Mouse (Mus musculus) cerebellum, adult 8-10 months (tissue): ENCODE data around the gene Glt6d1.
A peak's percentile ranks its signal among the peaks of the same experiment; 100 is the strongest.
"Not testable (repeated sequence)": the region's sequence is repeated elsewhere in the genome, so short reads cannot be mapped to it uniquely, and the experiment has no call there.

ENCODE experiments used
- DNase-seq: peaks from one replicate; pipeline ENCODE4 v3.0.0; 2022

The Glt6d1 gene

DNA sequence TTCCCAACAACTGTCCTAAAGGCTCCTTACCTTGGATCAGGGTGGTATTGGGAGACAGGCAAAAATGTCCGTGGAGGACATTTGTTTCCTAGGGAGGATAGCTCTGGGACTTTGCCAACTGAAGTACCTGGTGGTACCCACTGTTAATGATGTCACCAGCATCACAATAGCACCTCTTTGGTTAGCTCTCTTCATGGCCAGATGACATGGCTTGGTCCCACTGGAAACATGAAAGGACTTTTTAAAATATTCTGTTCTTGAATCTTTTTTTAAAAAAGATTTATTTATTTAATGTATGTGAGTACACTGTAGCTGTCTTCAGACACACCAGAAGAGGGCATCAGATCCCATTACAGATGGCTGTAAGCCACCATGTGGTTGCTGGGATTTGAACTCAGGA is at the start of gene Glt6d1:
TSS of gene Glt6d1 (minus strand) at position 101 of the 400 bp plus-strand sequence.
- not testable (repeated sequence) for DNase-seq

DNA sequence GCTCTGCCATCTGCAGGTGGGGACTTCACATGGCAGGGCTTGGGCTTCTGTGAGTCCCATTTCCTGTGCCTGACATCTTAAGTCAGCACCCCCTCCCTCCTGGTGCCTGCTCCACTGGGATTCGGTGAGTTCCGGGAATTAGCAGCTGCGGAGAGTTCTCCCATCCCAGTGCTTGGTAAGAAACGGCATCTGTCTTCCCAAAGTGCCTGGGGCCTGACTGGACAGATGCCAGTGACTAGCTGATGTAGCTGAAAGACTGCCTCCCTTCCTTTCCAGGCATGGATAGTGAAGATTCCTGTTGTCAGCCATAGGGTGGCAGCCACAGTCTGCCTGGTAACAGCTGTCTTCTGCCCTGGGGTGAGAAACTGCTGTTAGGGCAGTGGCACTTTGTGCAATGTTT is 49.8 kb upstream of the Glt6d1 start:
- peak; percentile 48 for DNase-seq

DNA sequence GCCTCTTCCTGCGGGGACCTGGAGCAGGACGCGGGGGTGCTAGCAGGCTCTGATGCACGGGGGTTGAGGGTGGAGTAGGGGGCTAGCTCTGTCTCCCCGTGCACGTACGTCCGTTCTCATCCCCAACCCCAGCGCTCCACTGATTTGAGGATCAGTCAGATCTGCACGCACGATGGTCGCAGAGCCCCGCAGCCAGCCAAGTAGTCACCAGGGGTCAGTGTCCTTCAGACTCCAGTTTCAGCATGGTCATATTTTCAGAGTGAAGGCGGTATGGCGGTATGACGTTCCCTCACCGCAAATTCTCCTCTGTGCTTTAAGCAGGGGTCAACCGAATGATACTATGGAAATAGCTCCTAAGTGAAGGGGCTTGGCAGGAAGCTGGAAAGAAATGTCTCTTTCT is 48.6 kb upstream of the Glt6d1 start:
- DNase-seq: no peak

DNA sequence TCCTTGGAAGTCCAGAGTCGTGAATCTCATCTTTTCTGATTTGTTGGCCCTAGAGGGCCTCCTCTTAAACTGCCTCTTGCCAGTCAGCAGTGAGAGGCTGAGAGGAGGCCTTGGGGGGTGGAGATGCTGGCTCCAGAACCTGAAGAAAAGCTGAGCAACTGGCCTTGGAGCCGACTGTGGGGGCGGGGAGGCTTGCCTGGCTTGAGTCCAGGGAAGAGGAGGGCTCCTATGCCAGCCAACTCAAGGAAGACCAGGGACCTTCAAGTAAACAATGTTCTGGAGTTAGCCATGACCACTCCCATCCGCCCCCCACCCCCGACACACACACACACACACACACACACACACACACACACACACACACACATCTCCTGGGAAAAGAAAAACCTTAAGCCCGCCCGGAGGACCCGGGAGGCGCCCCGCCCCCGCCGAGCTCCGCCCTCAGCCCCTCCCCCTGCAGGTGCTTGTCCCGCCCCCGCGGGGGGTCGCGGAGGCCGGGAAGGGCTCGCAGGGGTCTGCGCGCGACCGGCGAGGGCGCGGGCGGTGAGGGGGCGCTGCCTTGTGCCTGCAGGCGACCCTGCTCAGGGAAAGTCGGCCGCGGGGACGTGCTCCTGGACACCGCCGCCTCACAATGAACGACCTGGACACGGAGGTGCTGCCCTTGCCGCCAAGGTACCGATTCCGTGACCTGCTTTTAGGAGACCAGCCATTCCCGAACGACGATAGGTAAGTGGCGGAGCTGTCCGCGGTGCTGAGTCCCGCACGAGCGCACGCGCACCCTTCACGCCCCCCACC is 47.9 kb upstream of the Glt6d1 start, which contains the start of gene Kcnt1:
TSS of gene Kcnt1 (plus strand) at position 398 of the 795 bp plus-strand sequence.
- DNase-seq: peak; percentile 61

DNA sequence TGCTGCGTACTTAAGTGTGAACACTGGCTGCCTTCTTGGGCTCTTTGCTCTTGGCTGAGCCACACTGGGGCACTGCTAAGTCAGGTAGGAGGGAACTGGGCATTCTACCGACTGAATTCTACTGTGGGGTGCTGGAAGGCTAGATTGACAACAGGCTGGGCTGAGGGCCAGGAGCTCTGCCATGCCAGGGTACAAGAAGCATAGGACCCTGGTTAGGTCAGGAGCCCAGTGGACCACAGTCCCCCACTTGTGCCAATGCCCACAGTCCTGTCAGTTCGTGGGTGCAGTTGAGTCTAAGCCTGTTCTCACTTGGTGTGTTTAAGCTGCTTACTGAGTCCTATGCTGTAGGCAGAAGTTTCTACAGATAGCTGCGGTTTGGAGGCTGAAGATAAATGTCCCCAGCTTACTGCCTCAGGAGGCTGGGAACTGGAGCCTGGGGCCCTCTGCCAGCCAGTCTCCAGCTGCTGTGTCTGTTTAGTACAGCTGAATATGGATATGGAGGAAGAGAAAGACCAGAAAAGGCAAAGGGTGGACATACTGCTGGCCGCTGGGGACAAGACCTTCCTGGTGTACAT is 47.1 kb upstream of the Glt6d1 start:
- DNase-seq: no peak

DNA sequence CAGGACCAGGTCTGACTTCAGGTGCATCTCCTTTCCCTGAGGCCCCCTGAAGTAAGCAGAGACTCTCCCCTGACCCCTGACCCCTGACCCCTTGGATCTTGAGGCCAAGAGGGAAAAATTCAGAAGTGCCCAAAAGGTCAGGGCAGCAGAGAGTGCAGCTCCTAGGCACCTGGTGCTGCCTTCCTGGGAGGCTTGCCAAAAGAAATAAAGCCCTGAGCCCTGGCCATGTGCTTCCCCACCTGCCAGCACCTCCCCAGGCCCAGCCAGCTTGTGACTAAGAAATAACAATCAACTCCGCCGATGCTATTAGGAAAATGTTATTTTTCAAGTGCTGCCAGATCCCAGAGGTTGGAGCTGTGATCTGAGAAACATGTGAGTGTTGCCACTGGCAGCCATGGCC is 46.4 kb upstream of the Glt6d1 start:
- no peak for DNase-seq

DNA sequence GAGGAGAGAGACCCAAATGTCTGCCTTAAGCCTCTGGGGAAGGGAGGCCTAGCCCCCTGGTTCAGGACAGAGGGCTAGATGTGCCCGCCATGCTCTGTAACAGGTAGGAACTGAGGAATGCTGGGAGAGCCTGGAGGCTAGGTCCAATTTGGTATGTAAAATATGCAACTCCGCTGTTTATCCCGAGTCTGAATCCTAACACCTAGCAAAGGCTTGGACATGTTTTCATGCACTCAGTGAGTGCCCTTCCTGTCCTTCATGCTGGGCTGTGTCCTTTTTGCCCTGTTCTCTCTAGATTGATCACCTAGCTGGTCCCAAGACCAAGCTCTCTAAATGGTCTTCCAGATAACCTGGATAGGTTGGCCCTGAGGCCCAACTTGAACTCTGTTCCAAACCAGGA is 44.2 kb upstream of the Glt6d1 start:
- no peak for DNase-seq

DNA sequence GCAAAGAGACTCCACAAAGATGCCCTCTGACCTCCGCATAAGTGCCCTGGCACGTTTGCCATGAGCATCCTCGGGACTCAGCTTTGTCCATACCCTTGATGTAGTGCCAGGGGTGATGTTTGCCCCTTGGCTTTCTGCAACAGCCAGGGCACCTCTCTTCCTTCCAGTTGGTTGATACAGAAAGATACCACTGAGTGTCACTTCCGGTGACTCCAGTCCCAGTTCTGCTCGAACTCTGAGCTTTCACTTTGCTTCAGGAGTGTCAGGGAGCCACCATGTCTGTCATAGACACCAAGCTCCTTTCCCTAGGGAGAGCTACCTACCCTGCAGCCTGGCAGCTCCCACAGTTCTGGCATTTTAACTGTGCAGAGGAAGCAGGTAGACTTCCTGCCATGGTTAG is 38.4 kb upstream of the Glt6d1 start:
- DNase-seq: no peak

DNA sequence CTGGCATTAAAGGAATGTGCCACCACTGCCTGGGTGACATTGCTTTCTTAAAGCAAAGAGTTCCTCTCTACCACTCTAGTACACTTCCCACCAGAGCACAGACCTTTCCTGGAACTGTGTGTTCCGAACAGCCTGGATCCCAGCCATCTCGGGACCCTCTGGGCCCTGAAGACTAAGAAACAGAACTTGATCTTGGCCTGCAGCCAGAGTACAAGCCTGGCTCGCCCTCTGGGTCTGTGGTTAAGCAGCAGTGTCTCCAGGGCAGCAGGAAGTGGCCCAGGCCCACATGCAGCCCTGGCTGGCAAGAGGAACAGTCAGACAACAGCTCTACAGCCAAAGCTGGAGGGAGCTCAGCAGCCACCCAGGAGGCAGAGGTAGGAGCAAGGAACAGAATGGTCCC is 37.0 kb upstream of the Glt6d1 start:
- DNase-seq: no peak

DNA sequence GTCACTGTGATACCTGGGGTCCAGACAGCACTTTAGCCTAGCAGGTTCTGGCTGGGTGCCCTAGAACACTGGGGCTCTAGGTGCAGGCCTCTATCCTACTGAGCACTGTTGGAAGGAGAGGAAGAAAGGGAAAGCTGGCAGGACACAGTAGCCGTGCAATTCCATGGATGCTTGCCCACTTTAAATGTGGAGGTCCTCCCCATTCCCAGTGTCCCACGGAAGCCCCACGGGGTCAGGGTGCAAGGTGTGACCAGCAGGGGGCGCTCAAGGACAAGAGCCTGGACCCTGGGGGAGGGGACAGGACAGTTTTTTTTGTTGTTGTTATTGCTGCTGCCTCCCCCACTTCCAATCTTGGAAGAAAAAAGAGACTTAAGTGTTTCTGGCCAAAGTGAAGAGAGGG is 34.7 kb upstream of the Glt6d1 start:
- DNase-seq: peak; percentile 76

DNA sequence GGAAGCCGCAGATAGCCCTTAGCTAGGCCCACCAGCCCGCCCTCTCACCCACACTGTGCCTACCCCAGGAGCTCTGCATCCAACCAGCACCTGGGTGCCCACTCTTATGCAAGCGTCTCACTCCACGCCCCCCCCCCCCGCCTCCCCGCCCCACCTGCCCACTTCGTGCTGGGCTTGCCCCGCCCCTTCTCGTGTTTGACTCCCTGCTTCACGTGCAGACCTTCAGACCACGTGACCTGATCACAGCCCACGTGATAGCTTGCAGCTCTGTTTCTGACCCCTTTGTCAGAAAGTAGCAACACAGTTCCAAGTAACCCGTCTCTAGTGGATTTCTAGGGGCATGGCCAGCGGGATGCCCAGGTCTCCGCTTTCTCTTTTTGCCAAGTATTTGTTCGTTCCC is 31.6 kb upstream of the Glt6d1 start, which contains the start of gene Sohlh1:
TSS of gene Sohlh1 (minus strand) at position 23 of the 400 bp plus-strand sequence.
- DNase-seq: no peak

DNA sequence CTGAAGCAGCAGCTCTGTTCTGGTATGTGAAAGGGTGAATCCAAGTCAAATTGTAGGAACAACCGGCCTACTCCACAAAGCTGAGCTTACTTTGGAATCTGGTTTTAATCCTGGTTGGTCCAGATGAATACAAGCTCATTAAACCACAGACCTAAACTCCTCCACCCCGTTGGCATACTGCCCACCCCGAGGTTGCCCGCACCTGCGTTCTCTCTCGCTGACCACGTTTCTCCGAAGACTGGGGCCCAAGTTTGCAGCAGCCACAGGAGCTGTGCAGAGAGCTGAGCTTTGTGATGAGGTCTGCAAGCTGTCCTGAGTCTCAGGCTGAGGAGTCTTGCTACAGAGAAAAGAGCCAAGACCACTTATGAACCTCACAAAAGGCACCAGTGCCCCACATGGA is 30.9 kb upstream of the Glt6d1 start:
- DNase-seq: no peak

DNA sequence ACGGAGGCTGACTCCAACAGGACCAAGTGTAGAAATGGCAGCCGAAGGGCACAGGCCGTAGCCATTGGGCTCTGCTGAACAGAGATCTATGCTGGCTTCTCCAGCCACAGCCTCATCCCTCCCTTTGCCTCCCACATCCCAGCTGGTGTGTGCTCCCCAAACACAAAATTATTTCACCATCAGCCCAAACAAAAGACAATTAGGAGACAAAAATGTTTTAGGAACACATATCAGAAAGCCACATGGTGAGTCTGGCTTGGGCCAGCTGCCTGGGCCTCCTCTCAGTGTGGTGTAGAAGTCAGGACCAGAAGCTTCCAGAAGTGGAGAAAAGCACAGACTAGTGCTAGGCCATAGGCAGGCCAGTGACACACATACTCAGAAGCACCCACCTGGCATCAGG is 28.4 kb upstream of the Glt6d1 start:
- no peak for DNase-seq

DNA sequence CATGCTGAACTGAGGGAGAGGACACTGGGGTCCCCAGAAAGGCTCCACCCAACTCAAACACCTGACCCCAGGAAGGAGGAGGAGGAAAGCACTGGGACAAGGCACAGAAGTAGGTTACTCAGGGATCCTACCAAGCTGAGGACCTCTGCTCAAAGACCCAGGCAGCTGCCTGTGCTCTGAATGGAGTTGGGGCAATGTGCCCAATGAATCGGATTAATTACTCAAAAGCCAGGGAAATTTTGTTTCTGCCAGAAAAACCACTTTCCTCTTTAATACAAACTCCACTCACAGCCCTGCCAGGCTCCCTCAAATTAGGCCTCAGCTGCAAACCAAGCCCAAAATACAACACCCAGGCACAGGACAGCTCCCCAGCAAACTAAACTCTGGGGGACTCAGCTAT is 27.1 kb upstream of the Glt6d1 start:
- no peak for DNase-seq

DNA sequence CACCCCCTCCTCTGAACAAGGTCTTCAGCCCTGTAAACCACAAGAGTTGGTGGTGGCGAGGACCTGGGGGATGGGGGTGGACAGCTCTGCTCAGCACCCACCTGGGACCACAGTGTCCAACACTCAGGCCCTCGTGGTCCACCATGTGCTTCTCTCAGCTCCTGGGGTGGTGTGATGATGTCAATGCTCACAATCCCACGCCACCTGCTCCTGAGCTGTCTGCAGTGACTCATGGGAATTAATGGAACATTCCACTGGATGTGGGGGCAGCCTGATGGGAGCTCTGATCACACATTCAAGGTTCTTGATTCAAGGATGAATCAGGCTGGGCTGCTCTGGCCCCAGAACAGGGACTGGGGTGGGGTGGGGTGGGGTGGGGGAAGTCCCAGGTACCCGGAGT is 26.5 kb upstream of the Glt6d1 start:
- no peak for DNase-seq

DNA sequence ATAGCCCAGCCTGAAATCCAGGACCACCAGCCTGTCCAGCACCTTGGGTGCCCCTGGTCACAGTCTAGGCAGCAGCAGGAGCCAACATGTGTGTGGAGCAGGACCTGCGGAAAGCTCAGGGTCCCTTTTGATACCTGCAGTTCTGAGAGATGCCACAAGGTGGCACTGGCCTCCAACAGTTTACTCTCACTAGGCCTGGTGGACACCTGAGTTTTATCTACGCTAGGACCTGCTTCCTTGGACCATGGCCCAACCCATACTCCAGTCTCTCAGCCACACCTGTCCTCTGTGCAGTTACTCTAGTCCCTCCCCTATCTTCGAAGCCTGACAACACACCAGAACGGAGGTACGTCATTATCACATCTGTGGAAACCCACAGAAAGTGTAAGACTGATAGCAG is 20.6 kb upstream of the Glt6d1 start:
- DNase-seq: peak; percentile 86

DNA sequence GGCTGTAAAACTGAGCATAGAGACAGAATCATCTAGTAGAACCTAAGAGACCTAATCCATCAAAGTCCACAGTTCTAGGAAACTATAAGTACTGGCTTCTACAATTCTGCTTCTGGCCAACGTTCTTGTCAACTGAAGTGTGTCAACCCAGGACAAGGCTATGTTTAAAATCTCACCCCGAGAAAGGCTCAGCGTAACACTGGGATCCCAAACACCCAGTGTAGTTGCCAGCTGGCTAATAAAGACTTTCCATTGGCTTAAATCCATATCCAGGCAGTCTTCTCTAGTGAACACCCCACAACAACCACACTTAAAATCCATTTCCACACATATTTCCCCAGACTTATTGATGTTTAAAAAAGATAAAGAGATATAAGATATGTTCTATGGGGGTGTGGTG is 15.1 kb upstream of the Glt6d1 start:
- DNase-seq: no peak

DNA sequence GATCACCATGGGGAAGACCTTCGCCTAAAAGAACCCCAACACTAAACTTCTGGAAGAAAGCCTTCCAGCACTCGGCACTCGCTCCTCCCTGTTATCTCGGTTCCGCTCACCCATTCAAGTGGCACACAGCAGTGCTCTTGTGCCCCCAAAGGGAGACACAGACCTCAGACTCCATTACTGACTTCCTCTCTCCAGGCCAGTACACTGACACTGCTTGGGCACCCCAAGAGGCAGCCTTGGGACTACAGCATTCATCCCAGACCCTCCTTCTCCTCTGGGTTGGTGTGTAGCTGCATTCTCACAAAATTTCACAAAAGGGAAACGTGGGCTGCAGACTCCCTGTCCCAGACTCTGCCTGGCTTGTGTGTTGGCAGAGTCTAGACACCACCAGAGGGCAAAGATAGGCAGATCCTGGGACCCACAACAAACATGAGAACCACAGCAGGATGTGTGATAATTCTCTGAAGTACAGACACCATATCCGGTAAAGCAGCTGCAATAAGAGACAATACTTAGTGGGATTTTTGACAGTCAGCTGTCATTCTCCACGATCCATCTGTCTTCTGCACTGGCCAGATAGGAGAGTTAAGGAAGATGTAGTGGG is 12.8 kb upstream of the Glt6d1 start:
- no peak for DNase-seq

DNA sequence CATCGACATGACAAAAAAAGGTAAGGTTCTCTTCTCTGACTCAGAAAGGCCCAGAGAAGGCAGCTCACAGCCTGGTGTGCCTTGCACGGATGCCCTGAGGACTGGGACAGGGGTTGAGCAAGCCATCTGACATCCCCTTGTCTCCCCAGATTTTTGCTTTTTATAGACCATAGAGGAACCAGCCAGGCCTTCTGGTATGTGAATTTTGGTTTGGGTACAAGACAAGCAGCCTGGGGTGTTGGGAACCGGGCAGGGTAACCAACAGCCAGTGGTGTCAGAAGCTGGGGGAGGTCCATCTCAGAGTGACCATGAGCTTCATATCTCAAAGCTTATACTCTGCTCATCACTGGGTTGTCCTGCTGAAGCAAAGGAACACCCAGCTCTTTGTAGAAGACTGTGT is 9.1 kb upstream of the Glt6d1 start:
- no peak for DNase-seq

DNA sequence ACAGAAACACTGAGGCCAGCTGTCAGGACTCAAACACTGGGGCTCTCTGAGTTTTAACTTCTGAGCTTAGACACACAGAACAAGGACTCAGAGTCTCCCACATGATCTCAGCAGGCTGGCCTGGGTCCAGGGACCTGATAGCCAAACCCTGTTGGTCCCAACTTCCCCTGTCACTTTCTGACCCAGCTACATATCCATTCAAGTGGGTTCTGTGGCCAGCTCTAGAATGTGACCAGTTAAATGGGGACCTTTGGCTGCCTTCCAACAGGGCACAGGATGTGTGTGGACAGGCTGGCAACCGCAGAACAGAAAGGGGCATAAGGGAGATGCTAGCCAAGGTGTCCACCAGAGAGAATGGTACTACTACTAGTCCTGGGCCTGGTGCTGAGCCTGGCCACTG is 7.2 kb upstream of the Glt6d1 start, which contains the start of gene Lcn9:
TSS of gene Lcn9 (plus strand) at position 348 of the 400 bp plus-strand sequence.
- DNase-seq: no peak

DNA sequence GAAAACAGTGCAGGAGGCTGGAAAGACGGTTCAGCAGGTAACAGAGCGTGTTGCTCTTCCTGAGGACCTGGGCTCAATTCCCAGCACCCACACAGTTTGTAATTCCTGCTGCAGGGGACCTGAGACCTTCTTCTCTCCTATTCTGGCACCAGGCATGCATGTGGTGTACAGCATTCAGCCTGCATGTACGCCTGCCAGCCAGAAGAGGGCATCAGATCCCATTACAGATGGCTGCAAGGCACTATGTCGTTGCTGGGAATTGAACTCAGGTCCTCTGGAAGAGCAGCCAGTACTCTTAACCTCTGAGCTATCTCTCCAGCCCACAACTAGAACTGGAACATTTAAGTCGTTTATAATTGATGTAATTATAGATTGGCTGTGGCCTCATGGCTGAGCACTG is 2.3 kb downstream of the Glt6d1 start:
- no peak for DNase-seq

DNA sequence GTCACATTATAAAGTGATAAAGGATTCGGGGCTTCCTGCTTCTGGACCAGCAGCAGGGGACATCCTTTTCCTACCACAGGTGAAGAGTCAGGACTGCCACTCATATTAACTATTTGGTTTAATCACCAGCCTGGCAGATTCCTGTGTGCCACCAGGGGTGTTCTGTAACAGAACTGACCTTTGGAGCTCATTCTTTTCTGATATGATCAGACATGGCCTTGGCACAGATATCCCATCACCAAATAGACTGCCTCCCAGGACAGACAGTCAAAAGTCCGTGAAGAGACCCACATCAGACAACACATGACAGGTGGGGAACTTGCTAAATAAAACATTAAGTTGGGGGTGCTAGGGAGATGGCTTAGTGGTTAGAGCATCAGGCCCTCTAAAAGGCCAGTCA is 3.9 kb downstream of the Glt6d1 start:
- no peak for DNase-seq

DNA sequence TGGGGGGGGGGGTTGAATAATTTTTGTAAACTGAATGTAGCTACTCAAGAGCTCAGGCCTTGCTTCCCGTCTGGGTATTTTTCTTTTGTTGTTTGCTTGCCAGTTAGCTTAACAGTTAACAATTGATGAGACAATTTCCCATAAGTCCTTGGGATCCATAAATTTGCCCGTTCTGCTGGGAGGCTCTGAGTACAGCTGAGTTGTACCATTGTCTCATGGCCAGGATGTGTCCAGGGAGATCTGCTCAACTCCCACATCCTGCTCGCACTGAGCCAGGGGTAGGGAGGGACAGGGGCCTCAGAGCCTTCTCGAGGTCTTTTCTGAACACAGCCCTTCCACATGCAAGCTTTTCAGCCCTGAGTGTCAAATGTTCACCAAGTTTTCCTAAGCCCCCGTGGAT is 17.6 kb downstream of the Glt6d1 start:
- DNase-seq: no peak

DNA sequence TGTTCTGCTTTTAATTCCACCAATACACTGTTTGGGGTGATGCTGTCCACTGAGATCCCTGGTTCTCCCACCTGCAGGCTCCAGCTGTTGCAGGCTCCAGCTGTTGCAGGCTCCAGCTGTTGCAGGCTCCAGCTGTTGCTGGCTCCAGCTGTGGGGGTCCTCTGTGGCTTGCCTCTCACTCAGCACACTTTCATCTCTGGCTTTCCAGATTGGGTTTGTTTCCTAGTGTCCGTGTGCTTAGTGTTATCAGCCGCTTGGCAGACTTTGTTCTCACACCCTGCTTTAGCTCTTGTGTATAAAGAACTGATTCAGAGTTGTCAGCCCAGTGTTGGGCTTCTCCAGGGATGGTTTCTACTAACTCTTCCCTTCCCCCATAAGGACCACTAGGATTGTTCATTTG is 18.0 kb downstream of the Glt6d1 start:
- DNase-seq: no peak
